ENCODE assay signal across 21 mouse cellular contexts in genomic region chr3:52071996-52072395, GRCm38 (mm10). TPM values are rescaled to one million over a fixed set of nuclear protein-coding genes. Genes with fewer than 3 reads are reported as not detected.
A peak's percentile ranks its signal among the peaks of the same experiment; 100 is the strongest.
DNase-seq lines count a peak whose midpoint lies in the region; ATAC-seq and TF ChIP-seq lines count a peak whose summit lies in the region.
"Had no signal": no experiment of that assay in that cellular context is flagged by ENCODE, and none has a peak within 500 bp of the region (broad histone marks: within the 10 kb centered on the region; RNA-seq: fewer than 3 reads in every experiment).

No protein-coding gene starts in this region.

- H3K36me3 ChIP-seq in heart, embryonic 14.5 days (ENCODE audit: control insufficient read depth, insufficient read depth, low read length) = no peaks in the 10 kb centered on the region
- H3K36me3 ChIP-seq in stomach, embryonic 16.5 days (ENCODE audit: control insufficient read depth, insufficient read depth, low read length) = no peaks in the 10 kb centered on the region
- H3K36me3 ChIP-seq in stomach, postnatal 0 days (ENCODE audit: control insufficient read depth, insufficient read depth, low read length) = no peaks in the 10 kb centered on the region
- no peaks in the 10 kb centered on the region for H3K36me3 ChIP-seq in midbrain, embryonic 15.5 days (replicated peaks)
- H3K36me3 ChIP-seq: embryonic facial prominence, embryonic 13.5 days; heart, embryonic 10.5 days; neural tube, embryonic 15.5 days had no signal

- 0 out of 2 replicates have a peak overlapping the region, but pooled peaks have one; percentile 3 for H3K9ac ChIP-seq in heart, embryonic 14.5 days (ENCODE audit: low read length)
- H3K9ac ChIP-seq in stomach, embryonic 16.5 days (ENCODE audit: low read length) = no peak overlapping the region
- H3K9ac ChIP-seq in stomach, postnatal 0 days (ENCODE audit: low read length) = no peak overlapping the region
- H3K9ac ChIP-seq in midbrain, embryonic 15.5 days = no peak overlapping the region; the same call in 1 of the 2 replicates
- H3K9ac ChIP-seq: embryonic facial prominence, embryonic 13.5 days; forebrain, postnatal 0 days; hindbrain, embryonic 14.5 days; neural tube, embryonic 15.5 days had no signal

- 44% methylated on average over 5 of the region's 5 CpGs for WGBS in heart, embryonic 14.5 days
- 68% methylated on average over 5 of the region's 5 CpGs for WGBS in stomach, embryonic 16.5 days
- WGBS in stomach, postnatal 0 days = 60% methylated on average over 5 of the region's 5 CpGs
- WGBS in midbrain, embryonic 15.5 days = 16% methylated on average over 5 of the region's 5 CpGs

- H3K4me1 ChIP-seq in heart, embryonic 14.5 days (ENCODE audit: control insufficient read depth in 2 of 2, insufficient read depth in 2 of 2, low read length in 2 of 2) = peaks cover 10 to 29% of the 10 kb centered on the region in 2 experiments
- H3K4me1 ChIP-seq in stomach, embryonic 16.5 days (ENCODE audit: control insufficient read depth, insufficient read depth, low read length) = peaks cover 6% of the 10 kb centered on the region
- H3K4me1 ChIP-seq in stomach, postnatal 0 days (replicated peaks; ENCODE audit: control insufficient read depth, insufficient read depth) = 0 out of 2 replicates have a peak, but pooled peaks cover 2% of the 10 kb centered on the region
- peaks cover 39% of the 10 kb centered on the region for H3K4me1 ChIP-seq in midbrain, embryonic 15.5 days

- ATAC-seq in heart, embryonic 14.5 days (ENCODE audit: insufficient number of reproducible peaks, insufficient read depth, low FRiP score, low read depth) = no peak
- ATAC-seq in stomach, embryonic 16.5 days (ENCODE audit: insufficient read depth, low FRiP score) = no peak
- no peak for ATAC-seq in stomach, postnatal 0 days (ENCODE audit: low FRiP score, low TSS enrichment)
- ATAC-seq in midbrain, embryonic 15.5 days (replicated peaks) = no peak
- ATAC-seq: forebrain, postnatal 0 days had no signal

- H3K4me3 ChIP-seq in heart, embryonic 14.5 days (ENCODE audit: control insufficient read depth in 1 of 2, insufficient read depth in 1 of 2, low read depth in 1 of 2, low read length in 2 of 2) = no peak overlapping the region
- H3K4me3 ChIP-seq in stomach, embryonic 16.5 days (replicated peaks; ENCODE audit: low read length) = no peak overlapping the region
- no peak overlapping the region for H3K4me3 ChIP-seq in stomach, postnatal 0 days (ENCODE audit: low read depth, low read length)
- H3K4me3 ChIP-seq in midbrain, embryonic 15.5 days = no peak overlapping the region
- H3K4me3 ChIP-seq: embryonic facial prominence, embryonic 13.5 days; heart, embryonic 10.5 days; neural tube, embryonic 15.5 days had no signal

- intact Hi-C loops in heart, postnatal 36 days (cut with DNase I) = loop anchor here (2.0 kb wide), 3 partner anchors 17 to 29 kb away; no protein-coding TSS in a partner anchor

- no peaks in the 10 kb centered on the region for H3K9me3 ChIP-seq in heart, embryonic 14.5 days (ENCODE audit: control insufficient read depth, low read length)
- no peaks in the 10 kb centered on the region for H3K9me3 ChIP-seq in stomach, embryonic 16.5 days (replicated peaks; ENCODE audit: control insufficient read depth, low read length)
- no peaks in the 10 kb centered on the region for H3K9me3 ChIP-seq in stomach, postnatal 0 days (ENCODE audit: control insufficient read depth, low read length)
- no peaks in the 10 kb centered on the region for H3K9me3 ChIP-seq in midbrain, embryonic 15.5 days
- H3K9me3 ChIP-seq: embryonic facial prominence, embryonic 13.5 days; heart, embryonic 10.5 days; neural tube, embryonic 15.5 days had no signal

- H3K27me3 ChIP-seq in heart, embryonic 14.5 days (ENCODE audit: control insufficient read depth, insufficient read depth, low read length) = no peaks in the 10 kb centered on the region
- no peaks in the 10 kb centered on the region for H3K27me3 ChIP-seq in stomach, embryonic 16.5 days (ENCODE audit: control insufficient read depth, insufficient read depth, low read length)
- H3K27me3 ChIP-seq in stomach, postnatal 0 days (ENCODE audit: control insufficient read depth, insufficient read depth, low read length) = no peaks in the 10 kb centered on the region
- H3K27me3 ChIP-seq in midbrain, embryonic 15.5 days (replicated peaks) = no peaks in the 10 kb centered on the region
- H3K27me3 ChIP-seq: embryonic facial prominence, embryonic 13.5 days; neural tube, embryonic 15.5 days had no signal

- no peak for TF ChIP-seq CTCF in stomach, postnatal 0 days (IDR thresholded peaks at IDR 0.05; ENCODE audit: low read depth)

- no peak for TF ChIP-seq EP300 in stomach, postnatal 0 days (optimal IDR thresholded peaks at IDR 0.05)

- H3K27ac ChIP-seq in heart, embryonic 14.5 days (replicated peaks in 1 of 2; ENCODE audit: control insufficient read depth in 1 of 2, insufficient read depth in 1 of 2, low read depth in 2 of 2, low read length in 2 of 2) = no peak overlapping the region
- H3K27ac ChIP-seq in stomach, embryonic 16.5 days (ENCODE audit: low read length) = peak overlapping the region; percentile 10; the same call in 1 of the 2 replicates
- H3K27ac ChIP-seq in stomach, postnatal 0 days (replicated peaks) = no peak overlapping the region
- peak overlapping the region; percentile 21; the same call in 1 of the 2 replicates for H3K27ac ChIP-seq in midbrain, embryonic 15.5 days
- H3K27ac ChIP-seq: embryonic facial prominence, embryonic 13.5 days; heart, embryonic 10.5 days; hindbrain, embryonic 14.5 days; neural tube, embryonic 15.5 days had no signal

- 0 out of 2 replicates have a peak overlapping the region, but pooled peaks have one; percentile 4 for H3K4me2 ChIP-seq in heart, embryonic 14.5 days (ENCODE audit: low read length)
- H3K4me2 ChIP-seq in stomach, embryonic 16.5 days (ENCODE audit: low read depth, low read length) = no peak overlapping the region
- H3K4me2 ChIP-seq in stomach, postnatal 0 days (replicated peaks; ENCODE audit: low read depth) = no peak overlapping the region
- no peak overlapping the region for H3K4me2 ChIP-seq in midbrain, embryonic 15.5 days
- H3K4me2 ChIP-seq: embryonic facial prominence, embryonic 13.5 days; hindbrain, embryonic 14.5 days; neural tube, embryonic 15.5 days had no signal

- no peak for DNase-seq in heart, postnatal 36 days
- no peak for DNase-seq in stomach, postnatal 0 days (ENCODE audit: low spot score)
- DNase-seq in urinary bladder, adult 18-20 months (ENCODE audit: low spot score in 2 of 2) = no peak
- DNase-seq in layer of hippocampus, postnatal 25 days (ENCODE audit: extremely low spot score in 1 of 2, low spot score in 1 of 2) = no peak
- DNase-seq: adrenal gland, postnatal 10 days; cerebellum, adult 18-20 months; cerebellum, postnatal 14 days; forebrain, postnatal 0 days; gastrocnemius, postnatal 36 days; heart, postnatal 10 days; kidney, adult 2 months; layer of hippocampus, adult 9-11 months; right cerebral cortex, postnatal 14 days; thymus, postnatal 14 days had no signal

RNA-seq across cellular contexts. Expression of gene Maml3, which starts 32.9 kb away (rescaled TPM):
- 2.8 and 2.9 TPM in 2 replicates for polyA plus RNA-seq in heart, embryonic 14.5 days (2014; fragmentation: Nextera tagmentation; extraction: Ambion mirVana)
- total RNA-seq in heart, postnatal 36 days (2021) = 1 to 10 TPM; 1.8 to 5.0 TPM
- polyA plus RNA-seq in stomach, embryonic 16.5 days (2015; fragmentation: Nextera tagmentation; extraction: Ambion mirVana) = 4.7 and 5.0 TPM in 2 replicates
- 2.8 and 2.9 TPM in 2 replicates for polyA plus RNA-seq in stomach, postnatal 0 days (2015; fragmentation: Nextera tagmentation; extraction: Ambion mirVana)
- 7.7 and 8.6 TPM in 2 replicates for polyA plus RNA-seq in midbrain, embryonic 15.5 days (2015; fragmentation: Nextera tagmentation; extraction: Ambion mirVana)
- total RNA-seq in layer of hippocampus, postnatal 25 days (2021) = 10 to 100 TPM in 1 of 2 experiments, 1 to 10 TPM in 1; 7.3 to 10.0 TPM

Comparison
In these comparisons a context has a peak if more than half of its experiments do, and no peak if none do; other contexts are left out.
1. H3K27ac ChIP-seq: peak in stomach, embryonic 16.5 days (single experiment) and midbrain, embryonic 15.5 days (single experiment); none in heart, embryonic 14.5 days (0 of 2) and stomach, postnatal 0 days (single experiment).